Mouse (Mus musculus) heart, embryonic 14.5 days (tissue): ENCODE measurements around the gene Ing3. TPM values are rescaled to one million over a fixed set of nuclear protein-coding genes. Genes with fewer than 3 reads are reported as not detected.
A peak's percentile ranks its signal among the peaks of the same experiment; 100 is the strongest.

ENCODE experiments used
- ATAC-seq: fragments of 200-750 bp; cut with Nextera tagmentation; 2 replicates; pipeline ENCODE4 v1.8.0; 2017; ENCODE audit warnings: low read depth, moderate TSS enrichment; ENCODE audit not compliant: insufficient number of reproducible peaks, insufficient read depth, low FRiP score
- H3K27ac ChIP-seq, 2 experiments: fragments of 200-500 bp in 1 of 2; fragments of 300-500 bp in 1 of 2; sonication (generic) in 1 of 2; replicated peaks in 1 of 2; 2 replicates each; pipeline ENCODE4 v1.5.1; 2012 to 2014; ENCODE audit warnings: low read depth in 2 of 2, low read length in 2 of 2, control low read depth in 1 of 2, mild to moderate bottlenecking in 1 of 2, mixed read lengths in 1 of 2; ENCODE audit not compliant: control insufficient read depth in 1 of 2, insufficient read depth in 1 of 2
- H3K27me3 ChIP-seq: fragments of 300-500 bp; sonication (generic); 2 replicates; pipeline ENCODE4 v1.6.1; 2014; ENCODE audit warnings: mild to moderate bottlenecking, low read length, control low read depth; ENCODE audit not compliant: control insufficient read depth, insufficient read depth
- H3K36me3 ChIP-seq: fragments of 300-500 bp; sonication (generic); 2 replicates; pipeline ENCODE4 v1.6.1; 2014; ENCODE audit warnings: mild to moderate bottlenecking, control low read depth, low read length, mixed read lengths; ENCODE audit not compliant: control insufficient read depth, insufficient read depth
- H3K4me1 ChIP-seq, 2 experiments: fragments of 200-500 bp in 1 of 2; fragments of 300-500 bp in 1 of 2; sonication (generic) in 1 of 2; 2 replicates each; pipeline ENCODE4 v1.6.1; 2012 to 2014; ENCODE audit warnings: low read length in 2 of 2, control low read depth in 1 of 2, mixed read lengths in 1 of 2; ENCODE audit not compliant: control insufficient read depth in 2 of 2, insufficient read depth in 2 of 2
- H3K4me2 ChIP-seq: fragments of 300-500 bp; sonication (generic); 2 replicates; pipeline ENCODE4 v1.6.1; 2014; ENCODE audit warnings: mild to moderate bottlenecking, low read length
- H3K4me3 ChIP-seq, 2 experiments: fragments of 200-500 bp in 1 of 2; fragments of 300-500 bp in 1 of 2; sonication (generic) in 1 of 2; 2 replicates each; pipeline ENCODE4 v1.5.1; 2012 to 2014; ENCODE audit warnings: low read length in 2 of 2, mild to moderate bottlenecking in 2 of 2, control low read depth in 1 of 2, low read depth in 1 of 2, moderate library complexity in 1 of 2; ENCODE audit not compliant: control insufficient read depth in 1 of 2, insufficient read depth in 1 of 2
- H3K9ac ChIP-seq: fragments of 300-500 bp; sonication (generic); 2 replicates; pipeline ENCODE4 v1.6.1; 2014; ENCODE audit warnings: mild to moderate bottlenecking, low read length
- H3K9me3 ChIP-seq: fragments of 300-500 bp; sonication (generic); 2 replicates; pipeline ENCODE4 v1.6.1; 2016; ENCODE audit warnings: low read length, control low read depth; ENCODE audit not compliant: control insufficient read depth
- WGBS: fragments of 180-500 bp; shearing (Covaris S2); extraction: QIAGEN DNeasy Blood & Tissue Kit; methylation state at CpG from one replicate; pipeline ENCODE4 v1.1.7; 2014; 5-methylcytosine and 5-hydroxymethylcytosine counted together
- polyA plus RNA-seq: library from polyadenylated mRNA; unstranded; fragments of >200 nt; fragmentation: Nextera tagmentation; extraction: Ambion mirVana; gene quantifications from 2 replicates; pipeline ENCODE4 v1.2.1, GENCODE M21; 2014

The Ing3 gene
- polyA plus RNA-seq, 1 experiment from 2014 or later: 31.9 TPM

DNA sequence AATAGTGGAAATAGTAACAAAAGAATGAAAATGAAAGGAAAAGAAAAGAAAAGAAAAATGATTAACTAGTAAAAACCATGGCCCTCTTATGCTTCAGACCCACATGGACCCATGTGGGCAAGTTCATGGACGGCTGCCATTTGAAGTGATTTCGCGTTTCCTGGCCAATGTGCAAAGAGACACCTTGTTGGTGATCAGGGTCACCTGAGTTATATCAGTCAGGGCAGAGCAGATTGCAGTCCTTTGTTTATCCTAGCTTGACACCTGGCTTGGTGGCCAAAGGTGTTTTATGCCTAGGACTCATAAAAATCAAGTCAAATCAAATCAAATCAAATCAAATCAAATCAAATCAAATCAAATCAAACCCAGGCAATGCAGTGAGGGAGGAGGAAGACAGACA, 64.0 kb downstream of the Ing3 start:
- no peaks in the 10 kb centered on the region for H3K36me3 ChIP-seq
- H3K9me3 ChIP-seq: no peaks in the 10 kb centered on the region
- no peak overlapping the region for H3K9ac ChIP-seq
- no peaks in the 10 kb centered on the region for H3K4me1 ChIP-seq
- H3K4me3 ChIP-seq: no peak overlapping the region
- H3K27me3 ChIP-seq: no peaks in the 10 kb centered on the region
- no peak overlapping the region for H3K27ac ChIP-seq
- 87% methylated on average over 3 of the region's 3 CpGs for WGBS
- ATAC-seq: no peak
- H3K4me2 ChIP-seq: no peak overlapping the region

GRCm38 (mm10) chr6:22014291-22014911, 65.0 kb downstream of the Ing3 start:
- WGBS: 89% methylated on average over 6 of the region's 6 CpGs
- Histone ChIP-seq H3K9me3 (no peaks in the 10 kb centered on the region), H3K4me2 (no peak overlapping the region), H3K27me3 (no peaks in the 10 kb centered on the region), H3K4me3 (no peak overlapping the region), H3K9ac (no peak overlapping the region), H3K36me3 (no peaks in the 10 kb centered on the region), H3K27ac (no peak overlapping the region), H3K4me1 (peaks cover 2 to 7% of the 10 kb centered on the region in 2 experiments; a peak in 3 of 4 replicates)
- ATAC-seq: no peak

DNA sequence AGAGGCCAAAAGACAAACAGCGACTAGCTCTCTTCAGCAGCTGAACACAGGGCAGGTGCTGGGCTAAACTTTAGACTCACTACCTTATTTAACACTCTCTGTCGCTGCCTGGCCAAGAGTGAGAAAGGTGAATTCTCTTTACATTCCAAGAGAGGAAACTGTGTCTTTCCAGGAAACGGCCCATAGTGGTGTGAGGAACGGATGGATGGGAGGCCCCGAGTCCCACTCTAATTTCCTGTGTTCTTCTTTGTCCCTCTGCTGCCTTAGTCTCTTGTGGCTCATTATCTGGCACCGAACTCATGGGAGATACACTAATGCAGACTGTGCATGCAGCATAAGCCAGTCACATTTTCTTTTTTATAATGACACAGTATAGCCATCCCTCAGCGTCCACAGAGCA, 68.3 kb downstream of the Ing3 start:
- 61% methylated on average over 7 of the region's 7 CpGs for WGBS
- ATAC-seq: no peak

GRCm38 (mm10) chr6:22018768-22019445, 69.5 kb downstream of the Ing3 start:
- Histone ChIP-seq H3K4me3 (no peak overlapping the region), H3K4me1 (peaks cover 6 to 12% of the 10 kb centered on the region in 2 experiments; a peak in 3 of 4 replicates), H3K27ac (peak overlapping the region in 1 of 2 experiments; percentile 9; a peak in 1 of 4 replicates), H3K9ac (no peak overlapping the region), H3K4me2 (no peak overlapping the region), H3K9me3 (no peaks in the 10 kb centered on the region), H3K36me3 (no peaks in the 10 kb centered on the region), H3K27me3 (no peaks in the 10 kb centered on the region)
- no peak for ATAC-seq
- WGBS: 39% methylated on average over 8 of the region's 8 CpGs

More for the DNA sequence above, 68.3 kb downstream of the Ing3 start:
- no peak overlapping the region for H3K4me2 ChIP-seq
- 0 out of 4 replicates have a peak overlapping the region, but pooled peaks of 1 of the 2 experiments have one; percentile 3 for H3K27ac ChIP-seq
- H3K4me3 ChIP-seq: no peak overlapping the region
- peaks cover 6 to 12% of the 10 kb centered on the region in 2 experiments; a peak in 3 of 4 replicates for H3K4me1 ChIP-seq
- H3K9me3 ChIP-seq: no peaks in the 10 kb centered on the region
- H3K27me3 ChIP-seq: no peaks in the 10 kb centered on the region
- no peak overlapping the region for H3K9ac ChIP-seq
- H3K36me3 ChIP-seq: no peaks in the 10 kb centered on the region

DNA sequence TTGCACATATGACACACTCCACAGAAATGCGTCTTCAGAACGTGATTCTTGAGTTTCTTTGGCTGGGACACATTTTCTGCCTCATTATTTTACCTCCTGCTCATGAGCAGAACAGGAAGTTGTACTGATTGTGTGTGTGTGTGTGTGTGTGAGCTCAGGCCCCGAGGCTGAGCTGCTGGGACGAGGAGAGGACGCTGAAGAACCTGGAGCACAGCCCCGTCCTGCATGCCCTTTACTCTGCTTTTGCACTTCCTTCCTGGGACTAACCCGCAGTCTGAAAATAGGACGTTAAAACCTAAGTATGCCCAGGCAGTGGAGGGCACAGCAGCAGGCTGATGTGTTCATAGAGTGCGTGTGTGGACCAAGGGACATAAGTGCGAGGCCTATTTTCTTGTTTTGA, 70.3 kb downstream of the Ing3 start:
- H3K4me1 ChIP-seq: peaks cover 6 to 12% of the 10 kb centered on the region in 2 experiments; a peak in 3 of 4 replicates
- no peak overlapping the region for H3K4me3 ChIP-seq
- no peaks in the 10 kb centered on the region for H3K9me3 ChIP-seq
- 0 out of 2 replicates have a peak overlapping the region, but pooled peaks have one; percentile 45 for H3K9ac ChIP-seq
- no peak overlapping the region for H3K4me2 ChIP-seq
- no peaks in the 10 kb centered on the region for H3K36me3 ChIP-seq
- H3K27me3 ChIP-seq: no peaks in the 10 kb centered on the region
- ATAC-seq: no peak
- H3K27ac ChIP-seq: peak overlapping the region; percentile 42 to 65; a peak in 2 of 4 replicates
- WGBS: 39% methylated on average over 10 of the region's 10 CpGs

- ATAC-seq: no peak
- Histone ChIP-seq H3K4me3 (no peak overlapping the region), H3K27ac (no peak overlapping the region), H3K9ac (no peak overlapping the region), H3K9me3 (no peaks in the 10 kb centered on the region), H3K36me3 (no peaks in the 10 kb centered on the region), H3K4me2 (no peak overlapping the region), H3K4me1 (peaks cover 6 to 17% of the 10 kb centered on the region in 2 experiments; a peak in 3 of 4 replicates), H3K27me3 (no peaks in the 10 kb centered on the region)
- 80% methylated on average over 5 of the region's 5 CpGs for WGBS
These were observed 71.3 kb downstream of the Ing3 start for GRCm38 (mm10) chr6:22020696-22021095.

DNA sequence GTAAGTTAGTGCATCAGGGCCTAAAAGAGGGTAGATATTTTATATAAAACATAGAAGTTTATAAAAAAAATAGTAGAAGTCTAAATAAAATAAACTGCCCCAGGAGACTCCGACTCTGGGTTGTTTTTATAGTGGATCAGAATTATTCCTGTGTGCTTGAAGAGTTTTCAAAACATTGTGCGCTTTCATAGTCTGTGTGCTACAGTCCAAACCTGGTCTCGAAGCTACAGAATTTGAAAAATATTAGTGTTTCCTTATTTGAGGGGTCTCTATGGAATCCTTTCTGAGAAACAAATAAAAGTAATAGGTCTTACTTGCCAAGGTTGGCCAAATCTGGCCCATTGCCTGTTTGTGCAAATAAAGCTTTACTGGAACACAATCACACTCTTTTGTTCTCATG, 71.9 kb downstream of the Ing3 start:
- no peaks in the 10 kb centered on the region for H3K27me3 ChIP-seq

More for the DNA sequence above, 71.9 kb downstream of the Ing3 start:
- Histone ChIP-seq H3K36me3 (no peaks in the 10 kb centered on the region), H3K9me3 (no peaks in the 10 kb centered on the region), H3K9ac (no peak overlapping the region), H3K4me2 (no peak overlapping the region), H3K4me1 (peaks cover 6 to 17% of the 10 kb centered on the region in 2 experiments; a peak in 3 of 4 replicates), H3K4me3 (no peak overlapping the region), H3K27ac (no peak overlapping the region)
- no peak for ATAC-seq
- WGBS: 85% methylated on average over 3 of the region's 3 CpGs
